Mouse (Mus musculus): ENCODE data around the gene Tnfaip2. TPM values are rescaled to one million over a fixed set of nuclear protein-coding genes. Genes with fewer than 3 reads are reported as not detected.

The Tnfaip2 gene
- polyA plus RNA-seq, 1 experiment from 2014 or later, result 1.9 TPM

GRCm38 (mm10) chr12:111440701-111441373, 1.4 kb upstream of the Tnfaip2 start:
- H3K36me3 ChIP-seq, result no peaks in the 10 kb centered on the region
- WGBS, result 90% methylated on average over 9 of the region's 9 CpGs
- peaks cover 25% of the 10 kb centered on the region for H3K4me1 ChIP-seq (replicated peaks)
- no peaks in the 10 kb centered on the region for H3K9me3 ChIP-seq
- no peak overlapping the region for H3K27ac ChIP-seq (replicated peaks)
- no peak overlapping the region for H3K4me2 ChIP-seq
- H3K9ac ChIP-seq, result no peak overlapping the region
- H3K4me3 ChIP-seq, result no peak overlapping the region
- H3K27me3 ChIP-seq, result peaks cover 82% of the 10 kb centered on the region
- ATAC-seq (ENCODE audit: low read depth), result no peak

GRCm38 (mm10) chr12:111441523-111441922, 746 bp upstream of the Tnfaip2 start:
- no peak overlapping the region for H3K4me2 ChIP-seq
- H3K4me1 ChIP-seq (replicated peaks), result peaks cover 30% of the 10 kb centered on the region
- H3K9ac ChIP-seq, result no peak overlapping the region
- WGBS, result 50% methylated on average over 3 of the region's 3 CpGs
- H3K9me3 ChIP-seq, result no peaks in the 10 kb centered on the region
- H3K4me3 ChIP-seq, result no peak overlapping the region
- ATAC-seq (ENCODE audit: low read depth), result no peak
- H3K27ac ChIP-seq (replicated peaks), result no peak overlapping the region
- H3K36me3 ChIP-seq, result no peaks in the 10 kb centered on the region
- H3K27me3 ChIP-seq, result peaks cover 89% of the 10 kb centered on the region

GRCm38 (mm10) chr12:111443011-111443870, 972 bp downstream of the Tnfaip2 start:
- ATAC-seq (ENCODE audit: low read depth), result no peak
- H3K4me3 ChIP-seq, result peak overlapping the region; percentile 34; the same call in 1 of the 2 replicates
- WGBS, result 10% methylated on average over 15 of the region's 15 CpGs
- peaks cover 36% of the 10 kb centered on the region for H3K4me1 ChIP-seq (replicated peaks)
- peak overlapping the region; percentile 63 for H3K4me2 ChIP-seq
- H3K9ac ChIP-seq, result no peak overlapping the region
- no peaks in the 10 kb centered on the region for H3K9me3 ChIP-seq
- peaks cover 97% of the 10 kb centered on the region for H3K27me3 ChIP-seq
- no peaks in the 10 kb centered on the region for H3K36me3 ChIP-seq
- H3K27ac ChIP-seq (replicated peaks), result no peak overlapping the region

GRCm38 (mm10) chr12:111443921-111444831, 1.9 kb downstream of the Tnfaip2 start:
- Histone ChIP-seq H3K9me3 (no peaks in the 10 kb centered on the region), H3K36me3 (no peaks in the 10 kb centered on the region), H3K9ac (no peak overlapping the region), H3K4me3 (no peak overlapping the region), H3K4me2 (no peak overlapping the region), H3K27me3 (peaks cover 97% of the 10 kb centered on the region), H3K27ac (replicated peaks) (no peak overlapping the region), H3K4me1 (replicated peaks) (peaks cover 36% of the 10 kb centered on the region)
- ATAC-seq (ENCODE audit: low read depth), result no peak
- WGBS, result 22% methylated on average over 10 of the region's 10 CpGs

GRCm38 (mm10) chr12:111445161-111445889, 3.1 kb downstream of the Tnfaip2 start:
- no peak overlapping the region for H3K9ac ChIP-seq
- no peaks in the 10 kb centered on the region for H3K9me3 ChIP-seq
- no peaks in the 10 kb centered on the region for H3K36me3 ChIP-seq
- no peak overlapping the region for H3K27ac ChIP-seq (replicated peaks)
- 5% methylated on average over 50 of the region's 52 CpGs for whole genome bisulfite sequencing
- peak overlapping the region; percentile 47 for H3K4me2 ChIP-seq
- H3K4me3 ChIP-seq, result peak overlapping the region; percentile 24
- H3K27me3 ChIP-seq, result peaks cover 100% of the 10 kb centered on the region
- peaks cover 36% of the 10 kb centered on the region for H3K4me1 ChIP-seq (replicated peaks)
- ATAC-seq (ENCODE audit: low read depth), result no peak

- Histone ChIP-seq H3K4me1 (replicated peaks) (peaks cover 36% of the 10 kb centered on the region), H3K9ac (no peak overlapping the region), H3K36me3 (no peaks in the 10 kb centered on the region), H3K9me3 (no peaks in the 10 kb centered on the region), H3K27ac (replicated peaks) (no peak overlapping the region), H3K4me3 (peak overlapping the region; percentile 24), H3K4me2 (peak overlapping the region; percentile 47), H3K27me3 (peaks cover 100% of the 10 kb centered on the region)
- ATAC-seq (ENCODE audit: low read depth), result no peak
- 7% methylated on average over 27 of the region's 27 CpGs for WGBS
Observed at GRCm38 (mm10) chr12:111445890-111446613, 3.8 kb downstream of the Tnfaip2 start.

- Histone ChIP-seq H3K27me3 (peaks cover 100% of the 10 kb centered on the region), H3K4me2 (no peak overlapping the region), H3K27ac (replicated peaks) (no peak overlapping the region), H3K36me3 (no peaks in the 10 kb centered on the region), H3K4me1 (replicated peaks) (peaks cover 34% of the 10 kb centered on the region), H3K4me3 (no peak overlapping the region), H3K9me3 (no peaks in the 10 kb centered on the region), H3K9ac (no peak overlapping the region)
- 21% methylated on average over 5 of the region's 5 CpGs for WGBS
- no peak for ATAC-seq (ENCODE audit: low read depth)
Observed at GRCm38 (mm10) chr12:111446745-111447144, 4.5 kb downstream of the Tnfaip2 start.

GRCm38 (mm10) chr12:111447350-111447749, 5.1 kb downstream of the Tnfaip2 start:
- Histone ChIP-seq H3K27ac (replicated peaks) (no peak overlapping the region), H3K36me3 (no peaks in the 10 kb centered on the region), H3K4me3 (no peak overlapping the region), H3K27me3 (peaks cover 100% of the 10 kb centered on the region), H3K9ac (no peak overlapping the region), H3K4me1 (replicated peaks) (peaks cover 28% of the 10 kb centered on the region), H3K4me2 (no peak overlapping the region), H3K9me3 (no peaks in the 10 kb centered on the region)
- no peak for ATAC-seq (ENCODE audit: low read depth)
- 8% methylated on average over 9 of the region's 9 CpGs for WGBS

GRCm38 (mm10) chr12:111447898-111448760, 5.9 kb downstream of the Tnfaip2 start:
- Histone ChIP-seq H3K27ac (replicated peaks) (no peak overlapping the region), H3K27me3 (peaks cover 98% of the 10 kb centered on the region), H3K4me1 (replicated peaks) (peaks cover 20% of the 10 kb centered on the region), H3K9me3 (no peaks in the 10 kb centered on the region), H3K36me3 (no peaks in the 10 kb centered on the region), H3K4me2 (no peak overlapping the region), H3K9ac (no peak overlapping the region), H3K4me3 (no peak overlapping the region)
- no peak for ATAC-seq (ENCODE audit: low read depth)
- 18% methylated on average over 22 of the region's 22 CpGs for WGBS

- Histone ChIP-seq H3K9me3 (no peaks in the 10 kb centered on the region), H3K9ac (no peak overlapping the region), H3K4me1 (replicated peaks) (peaks cover 17% of the 10 kb centered on the region), H3K27ac (replicated peaks) (no peak overlapping the region), H3K4me3 (no peak overlapping the region), H3K36me3 (no peaks in the 10 kb centered on the region), H3K4me2 (no peak overlapping the region), H3K27me3 (peaks cover 97% of the 10 kb centered on the region)
- 16% methylated on average over 14 of the region's 14 CpGs for WGBS
- no peak for ATAC-seq (ENCODE audit: low read depth)
Observed at GRCm38 (mm10) chr12:111448931-111449705, 6.8 kb downstream of the Tnfaip2 start.

Measured in neural tube, embryonic 13.5 days (tissue).